Mouse (Mus musculus): Measurements from ENCODE around the gene Phkg1. TPM values are rescaled to one million over a fixed set of nuclear protein-coding genes. Genes with fewer than 3 reads are reported as not detected.

The Phkg1 gene
- polyA plus RNA-seq, 1 experiment from 2014 or later: 0.08 TPM

- Histone ChIP-seq H3K9me3 (ENCODE audit: control insufficient read depth, low read length) (no peaks in the 10 kb centered on the region), H3K27ac (replicated peaks) (no peak overlapping the region), H3K9ac (ENCODE audit: low read length) (no peak overlapping the region), H3K4me2 (replicated peaks; ENCODE audit: low read depth) (no peak overlapping the region), H3K36me3 (ENCODE audit: control insufficient read depth, insufficient read depth, low read length) (peaks cover 8% of the 10 kb centered on the region; the same call in 1 of the 2 replicates), H3K4me1 (replicated peaks; ENCODE audit: control insufficient read depth, insufficient read depth) (no peaks in the 10 kb centered on the region), H3K4me3 (ENCODE audit: low read depth, low read length) (no peak overlapping the region), H3K27me3 (ENCODE audit: control insufficient read depth, insufficient read depth, low read length) (no peaks in the 10 kb centered on the region)
- DNase-seq (ENCODE audit: low spot score) (peak; percentile 69), ATAC-seq (ENCODE audit: low FRiP score, low TSS enrichment) (peak; percentile 49; the same call in 1 of the 2 replicates)
- peak; percentile 74 for TF ChIP-seq CTCF (IDR thresholded peaks at IDR 0.05; ENCODE audit: low read depth)
- no peak for TF ChIP-seq EP300 (optimal IDR thresholded peaks at IDR 0.05)
- 32% methylated on average over 2 of the region's 2 CpGs for WGBS
Observed at GRCm38 (mm10) chr5:129878946-129879345, 19.4 kb downstream of the Phkg1 start.

- no peak overlapping the region for H3K27ac ChIP-seq (replicated peaks)
- no peak for TF ChIP-seq EP300 (optimal IDR thresholded peaks at IDR 0.05)
- no peak for TF ChIP-seq CTCF (IDR thresholded peaks at IDR 0.05; ENCODE audit: low read depth)
- no peaks in the 10 kb centered on the region for H3K27me3 ChIP-seq (ENCODE audit: control insufficient read depth, insufficient read depth, low read length)
- WGBS: 65% methylated on average over 9 of the region's 9 CpGs
- H3K9ac ChIP-seq (ENCODE audit: low read length): no peak overlapping the region
- DNase-seq (ENCODE audit: low spot score) (no peak), ATAC-seq (ENCODE audit: low FRiP score, low TSS enrichment) (no peak)
- no peaks in the 10 kb centered on the region for H3K9me3 ChIP-seq (ENCODE audit: control insufficient read depth, low read length)
- H3K4me3 ChIP-seq (ENCODE audit: low read depth, low read length): no peak overlapping the region
- peaks cover 8% of the 10 kb centered on the region; the same call in 1 of the 2 replicates for H3K36me3 ChIP-seq (ENCODE audit: control insufficient read depth, insufficient read depth, low read length)
- no peak overlapping the region for H3K4me2 ChIP-seq (replicated peaks; ENCODE audit: low read depth)
- no peaks in the 10 kb centered on the region for H3K4me1 ChIP-seq (replicated peaks; ENCODE audit: control insufficient read depth, insufficient read depth)
Observed at GRCm38 (mm10) chr5:129877731-129878455, 20.5 kb downstream of the Phkg1 start.

GRCm38 (mm10) chr5:129875098-129875497 is 23.3 kb downstream of the Phkg1 start:
- no peaks in the 10 kb centered on the region for H3K36me3 ChIP-seq (ENCODE audit: control insufficient read depth, insufficient read depth, low read length)
- ATAC-seq (ENCODE audit: low FRiP score, low TSS enrichment) (no peak), DNase-seq (ENCODE audit: low spot score) (no peak)
- H3K4me2 ChIP-seq (replicated peaks; ENCODE audit: low read depth): no peak overlapping the region
- H3K4me1 ChIP-seq (replicated peaks; ENCODE audit: control insufficient read depth, insufficient read depth): no peaks in the 10 kb centered on the region
- H3K9me3 ChIP-seq (ENCODE audit: control insufficient read depth, low read length): no peaks in the 10 kb centered on the region
- WGBS: 69% methylated on average over 11 of the region's 11 CpGs
- H3K4me3 ChIP-seq (ENCODE audit: low read depth, low read length): no peak overlapping the region
- H3K9ac ChIP-seq (ENCODE audit: low read length): no peak overlapping the region
- H3K27ac ChIP-seq (replicated peaks): no peak overlapping the region
- TF ChIP-seq EP300 (optimal IDR thresholded peaks at IDR 0.05) (no peak), CTCF (IDR thresholded peaks at IDR 0.05; ENCODE audit: low read depth) (no peak)
- no peaks in the 10 kb centered on the region for H3K27me3 ChIP-seq (ENCODE audit: control insufficient read depth, insufficient read depth, low read length)

GRCm38 (mm10) chr5:129873942-129874341 is 24.4 kb downstream of the Phkg1 start:
- 84% methylated on average over 12 of the region's 12 CpGs for WGBS
- TF ChIP-seq CTCF (IDR thresholded peaks at IDR 0.05; ENCODE audit: low read depth): no peak
- no peak for TF ChIP-seq EP300 (optimal IDR thresholded peaks at IDR 0.05)
- DNase-seq (ENCODE audit: low spot score) (no peak), ATAC-seq (ENCODE audit: low FRiP score, low TSS enrichment) (no peak)
- Histone ChIP-seq H3K4me2 (replicated peaks; ENCODE audit: low read depth) (no peak overlapping the region), H3K9ac (ENCODE audit: low read length) (no peak overlapping the region), H3K4me3 (ENCODE audit: low read depth, low read length) (no peak overlapping the region), H3K27me3 (ENCODE audit: control insufficient read depth, insufficient read depth, low read length) (no peaks in the 10 kb centered on the region), H3K36me3 (ENCODE audit: control insufficient read depth, insufficient read depth, low read length) (no peaks in the 10 kb centered on the region), H3K4me1 (replicated peaks; ENCODE audit: control insufficient read depth, insufficient read depth) (no peaks in the 10 kb centered on the region), H3K27ac (replicated peaks) (no peak overlapping the region), H3K9me3 (ENCODE audit: control insufficient read depth, low read length) (no peaks in the 10 kb centered on the region)

GRCm38 (mm10) chr5:129871238-129871637 is 27.1 kb downstream of the Phkg1 start:
- no peak overlapping the region for H3K27ac ChIP-seq (replicated peaks)
- no peak for TF ChIP-seq EP300 (optimal IDR thresholded peaks at IDR 0.05)
- no peak for TF ChIP-seq CTCF (IDR thresholded peaks at IDR 0.05; ENCODE audit: low read depth)
- ATAC-seq (ENCODE audit: low FRiP score, low TSS enrichment) (no peak), DNase-seq (ENCODE audit: low spot score) (no peak)
- 73% methylated on average over 2 of the region's 2 CpGs for WGBS
- no peak overlapping the region for H3K4me2 ChIP-seq (replicated peaks; ENCODE audit: low read depth)
- H3K9me3 ChIP-seq (ENCODE audit: control insufficient read depth, low read length): no peaks in the 10 kb centered on the region
- H3K4me3 ChIP-seq (ENCODE audit: low read depth, low read length): no peak overlapping the region
- no peaks in the 10 kb centered on the region for H3K36me3 ChIP-seq (ENCODE audit: control insufficient read depth, insufficient read depth, low read length)
- no peak overlapping the region for H3K9ac ChIP-seq (ENCODE audit: low read length)
- no peaks in the 10 kb centered on the region for H3K4me1 ChIP-seq (replicated peaks; ENCODE audit: control insufficient read depth, insufficient read depth)
- H3K27me3 ChIP-seq (ENCODE audit: control insufficient read depth, insufficient read depth, low read length): no peaks in the 10 kb centered on the region

GRCm38 (mm10) chr5:129869238-129869995 is 28.9 kb downstream of the Phkg1 start:
- H3K27me3 ChIP-seq (ENCODE audit: control insufficient read depth, insufficient read depth, low read length): no peaks in the 10 kb centered on the region
- WGBS: 83% methylated on average over 19 of the region's 19 CpGs
- no peak overlapping the region for H3K9ac ChIP-seq (ENCODE audit: low read length)
- no peaks in the 10 kb centered on the region for H3K36me3 ChIP-seq (ENCODE audit: control insufficient read depth, insufficient read depth, low read length)
- no peak for TF ChIP-seq EP300 (optimal IDR thresholded peaks at IDR 0.05)
- no peak for TF ChIP-seq CTCF (IDR thresholded peaks at IDR 0.05; ENCODE audit: low read depth)
- H3K27ac ChIP-seq (replicated peaks): no peak overlapping the region
- H3K4me3 ChIP-seq (ENCODE audit: low read depth, low read length): no peak overlapping the region
- no peak for DNase-seq (ENCODE audit: low spot score)
- no peaks in the 10 kb centered on the region for H3K9me3 ChIP-seq (ENCODE audit: control insufficient read depth, low read length)
- ATAC-seq (ENCODE audit: low FRiP score, low TSS enrichment): no peak
- no peak overlapping the region for H3K4me2 ChIP-seq (replicated peaks; ENCODE audit: low read depth)
- H3K4me1 ChIP-seq (replicated peaks; ENCODE audit: control insufficient read depth, insufficient read depth): no peaks in the 10 kb centered on the region

Data from stomach, postnatal 0 days (tissue).